Mouse (Mus musculus) cerebellum, adult 18-20 months (tissue): Measurements from ENCODE around the gene Anxa4.

ENCODE experiments used
- DNase-seq, 2 experiments: peaks; one replicate each; pipeline ENCODE4 v3.0.0; 2021

The Anxa4 gene

DNA sequence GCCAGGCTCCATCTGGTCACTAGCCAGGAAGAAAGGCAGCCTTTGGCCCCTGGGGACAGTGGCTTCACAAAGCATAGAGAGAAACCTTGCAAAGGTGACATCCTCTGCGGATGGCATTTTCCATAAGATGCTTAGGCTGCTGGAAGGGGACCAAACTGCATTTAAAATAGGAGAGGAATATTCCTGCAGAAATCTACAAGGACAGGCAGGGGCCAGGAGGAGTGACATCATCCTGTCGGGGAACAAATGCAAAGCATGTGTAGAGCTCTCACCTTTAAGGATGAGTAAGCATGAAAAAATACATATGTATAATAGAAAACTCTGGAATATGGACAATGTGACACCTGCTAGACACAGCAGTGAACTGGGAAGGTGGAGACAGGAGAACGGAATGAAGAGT, 7.1 kb upstream of the Anxa4 start:
- no peak for DNase-seq

DNA sequence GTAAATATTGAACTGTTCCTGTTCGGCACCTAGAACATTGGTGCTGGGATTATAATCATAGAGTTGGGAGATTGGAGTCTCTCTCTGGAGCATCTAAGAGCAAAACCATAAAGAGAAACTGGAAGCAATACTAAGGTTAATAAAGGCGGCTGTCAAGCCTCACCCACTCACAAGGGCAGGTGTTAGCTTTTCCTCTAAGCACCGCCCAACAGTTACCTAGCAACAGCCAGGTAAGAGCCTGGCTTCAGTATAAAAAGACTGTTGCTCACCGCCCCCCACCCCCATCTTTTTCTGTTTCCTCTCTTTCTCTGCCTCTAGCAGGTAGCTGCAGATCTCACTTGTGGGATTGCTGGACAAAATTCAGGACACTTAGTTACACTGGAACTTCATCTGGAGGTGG, 4.1 kb upstream of the Anxa4 start:
- no peak for DNase-seq

DNA sequence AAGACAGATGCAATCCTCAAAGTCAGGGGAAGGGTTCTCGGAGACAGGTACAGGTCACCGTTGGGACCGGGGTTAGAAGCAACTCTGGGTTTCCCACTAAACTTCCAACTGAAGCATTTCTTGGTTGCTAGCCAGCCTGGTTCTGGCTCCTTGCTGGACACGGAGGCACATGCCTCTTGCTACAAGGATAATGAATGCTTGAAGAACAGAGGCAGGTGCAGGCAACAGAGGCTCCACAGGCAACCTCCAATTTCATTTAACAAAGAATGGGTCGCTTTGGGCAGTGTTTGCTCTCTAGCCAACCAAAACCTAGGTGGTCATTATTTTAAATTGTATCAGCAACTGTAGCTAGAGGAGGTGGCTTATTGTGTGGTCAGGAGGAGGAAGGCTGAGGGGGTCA, 573 bp upstream of the Anxa4 start:
- DNase-seq: no peak

DNA sequence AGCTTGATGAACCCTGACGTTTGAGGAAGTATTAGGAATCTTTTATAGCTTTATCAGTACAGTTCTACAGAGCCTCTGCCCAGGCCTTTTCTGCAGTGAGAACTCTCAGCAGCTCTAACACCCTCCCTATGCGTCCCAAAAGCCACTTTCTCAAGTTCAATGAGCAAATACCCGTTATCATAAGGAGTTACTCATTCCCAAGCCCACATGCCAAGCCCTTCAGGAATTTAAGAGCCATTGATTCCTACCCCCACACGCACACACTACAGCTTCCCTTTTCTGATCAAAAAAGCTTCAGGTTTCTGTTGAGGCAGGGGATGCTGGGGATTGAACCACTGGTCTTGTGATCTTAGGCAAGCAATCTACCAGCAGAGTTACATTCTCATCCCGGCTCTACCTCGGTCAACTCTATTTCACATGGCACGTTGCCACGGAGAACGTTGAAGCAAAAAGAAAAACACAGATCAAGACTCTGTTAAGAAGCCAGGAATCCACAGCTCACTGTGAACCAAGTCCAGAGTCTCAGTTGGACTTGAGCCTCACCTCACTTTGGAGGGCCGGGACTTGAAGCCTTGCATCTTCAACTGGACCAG, 2.9 kb downstream of the Anxa4 start:
- DNase-seq: no peak

DNA sequence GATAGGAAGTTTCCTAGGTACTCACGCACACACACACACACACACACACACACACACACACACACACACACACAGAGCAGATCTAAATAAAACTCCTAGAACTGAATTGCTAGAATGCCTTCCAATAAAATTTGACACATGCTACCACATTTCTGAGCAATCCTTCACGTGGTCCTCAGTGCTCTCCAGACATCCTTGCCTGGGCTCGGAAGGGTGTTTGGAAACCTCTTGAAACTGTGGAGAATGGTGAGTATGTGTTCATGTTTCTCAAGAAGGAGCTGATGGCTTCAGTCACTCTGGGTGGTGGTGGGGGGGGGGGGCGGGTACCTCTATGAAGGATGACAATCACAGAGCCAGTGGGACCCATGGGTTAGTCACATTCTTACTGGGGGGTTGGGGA, 5.1 kb downstream of the Anxa4 start:
- no peak for DNase-seq

DNA sequence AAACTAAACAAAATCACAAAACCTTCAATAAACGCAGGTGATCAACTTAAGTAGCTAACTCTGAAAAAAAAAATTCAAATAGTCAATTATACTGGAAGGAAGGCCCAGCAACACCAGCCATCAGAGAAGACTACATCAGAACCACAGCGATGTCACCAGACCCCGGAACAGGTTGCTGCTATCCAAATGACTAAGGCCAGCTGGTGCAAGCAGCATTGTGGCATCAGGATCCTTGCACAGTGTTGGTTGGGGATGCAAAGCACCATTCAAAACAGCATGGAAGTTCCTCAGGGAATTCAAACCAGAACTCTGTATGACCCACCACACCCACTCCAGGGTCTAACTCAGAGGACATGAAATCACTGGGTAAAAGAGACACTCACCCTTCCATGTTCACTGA, 6.8 kb downstream of the Anxa4 start:
- DNase-seq: no peak

DNA sequence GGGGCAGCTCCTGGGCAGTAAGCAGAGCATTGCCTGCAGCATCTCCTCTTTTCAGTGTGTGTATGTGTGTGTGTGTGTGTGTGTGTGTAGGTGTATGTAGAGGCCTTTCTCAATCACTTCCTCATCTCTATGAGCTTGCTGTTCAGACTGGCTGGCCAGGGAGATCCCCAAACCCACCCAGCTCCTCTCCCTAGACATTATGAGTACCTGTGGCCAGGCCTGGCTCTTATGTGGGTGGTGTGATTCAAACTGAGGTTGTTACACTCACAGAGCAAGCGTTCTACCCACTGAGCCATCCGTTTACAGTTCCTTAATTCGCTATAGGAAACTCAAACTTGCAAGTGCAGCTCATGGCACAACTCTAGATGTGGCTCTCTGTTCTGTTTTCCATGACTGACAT, 8.6 kb downstream of the Anxa4 start:
- no peak for DNase-seq

DNA sequence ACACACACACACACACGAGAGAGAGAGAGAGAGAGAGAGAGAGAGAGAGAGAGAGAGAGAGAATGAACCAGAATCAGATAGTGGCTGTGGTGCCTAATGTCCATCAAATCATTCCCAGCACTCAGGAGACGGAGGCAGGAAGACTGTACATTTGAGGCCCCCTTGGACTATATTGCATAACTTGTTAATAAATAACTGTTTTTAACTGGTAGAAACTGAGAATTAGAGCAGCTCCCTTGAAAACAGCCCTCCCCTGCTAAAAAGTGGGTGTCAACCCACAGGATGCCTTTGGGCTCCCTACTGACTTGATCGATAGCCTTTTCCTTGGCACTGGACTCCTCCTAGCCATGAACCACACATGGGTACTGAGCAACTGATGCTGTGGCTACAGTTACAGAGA, 11.0 kb downstream of the Anxa4 start:
- no peak for DNase-seq

DNA sequence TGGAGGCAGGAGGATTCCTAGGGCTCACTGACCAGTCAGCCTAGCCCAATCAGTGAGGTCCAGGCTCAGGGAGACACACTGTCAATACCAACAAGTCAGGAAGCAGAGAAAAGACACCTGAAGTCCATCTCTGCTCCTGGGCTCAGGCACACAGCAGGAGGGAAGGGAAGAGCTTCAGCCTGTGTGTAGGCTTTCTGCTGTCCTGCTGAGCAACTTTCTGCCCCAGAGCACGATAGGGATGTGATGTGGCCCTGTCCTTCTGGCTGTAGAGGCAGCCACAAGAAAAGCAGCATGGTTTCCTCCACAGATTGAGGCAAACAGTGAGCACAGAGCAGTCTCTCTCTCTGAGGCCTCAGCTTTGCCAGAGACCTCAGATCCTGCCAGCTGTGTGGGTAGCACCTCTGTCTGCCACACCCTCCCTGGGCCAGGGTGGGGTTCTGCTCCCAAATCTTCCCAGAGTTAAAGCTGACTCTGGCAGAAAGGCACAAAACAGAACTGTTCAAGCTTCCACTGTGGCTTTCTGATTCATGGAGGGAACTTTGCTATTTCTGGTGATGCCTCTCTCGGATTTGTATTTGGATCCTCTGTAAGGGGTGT, 11.9 kb downstream of the Anxa4 start:
- no peak for DNase-seq

DNA sequence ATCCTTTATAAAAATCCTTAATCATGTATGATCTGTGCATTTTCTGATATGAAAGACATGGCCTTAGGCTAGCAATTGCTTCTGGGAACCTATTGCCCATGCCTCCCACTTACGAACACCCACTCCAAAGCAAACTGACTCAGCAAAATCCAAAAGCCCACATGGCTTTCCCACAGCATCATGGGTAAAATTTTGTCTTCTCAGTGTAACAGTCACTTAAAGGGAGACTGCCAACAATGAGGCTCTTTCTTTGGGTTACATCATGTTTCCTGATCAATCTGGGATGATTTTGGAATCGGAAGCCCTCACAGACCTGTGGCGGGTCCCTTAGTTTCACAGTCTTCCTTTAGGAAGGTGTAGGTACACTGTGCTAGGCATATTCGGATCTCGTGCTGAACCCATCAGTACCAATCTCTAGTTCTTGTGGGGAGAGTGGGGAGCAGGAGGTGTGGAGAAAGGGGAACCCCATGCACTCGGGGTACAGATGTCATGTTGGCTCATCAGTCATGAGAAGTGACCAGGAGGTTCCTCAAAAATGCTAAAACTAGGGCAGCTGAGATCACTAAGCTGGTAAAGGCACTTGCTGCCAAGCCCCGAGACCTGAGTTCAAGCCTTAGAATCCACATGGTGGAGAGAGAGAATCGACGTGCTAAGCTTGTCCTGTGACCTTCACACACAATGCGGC, 14.3 kb downstream of the Anxa4 start:
- DNase-seq: no peak

DNA sequence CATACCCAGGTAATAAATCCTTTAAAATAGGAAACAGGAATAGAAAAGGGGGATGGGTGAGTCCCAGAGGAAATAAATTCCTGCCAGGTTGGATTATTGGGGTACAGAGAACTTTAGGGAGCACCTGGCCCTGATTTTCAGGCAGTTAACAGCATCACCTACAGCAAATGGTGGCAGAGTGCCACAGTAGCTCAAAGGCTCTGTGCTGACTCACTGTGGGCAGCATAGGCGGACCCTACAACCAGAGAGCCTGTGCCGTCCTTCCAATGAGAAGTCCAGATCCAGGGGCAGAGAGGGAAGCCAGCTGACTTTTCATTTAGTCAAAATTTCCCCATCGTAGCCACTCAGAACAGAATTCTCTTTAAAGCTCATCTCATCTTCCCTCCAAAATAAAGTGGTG, 16.2 kb downstream of the Anxa4 start:
- DNase-seq: no peak

DNA sequence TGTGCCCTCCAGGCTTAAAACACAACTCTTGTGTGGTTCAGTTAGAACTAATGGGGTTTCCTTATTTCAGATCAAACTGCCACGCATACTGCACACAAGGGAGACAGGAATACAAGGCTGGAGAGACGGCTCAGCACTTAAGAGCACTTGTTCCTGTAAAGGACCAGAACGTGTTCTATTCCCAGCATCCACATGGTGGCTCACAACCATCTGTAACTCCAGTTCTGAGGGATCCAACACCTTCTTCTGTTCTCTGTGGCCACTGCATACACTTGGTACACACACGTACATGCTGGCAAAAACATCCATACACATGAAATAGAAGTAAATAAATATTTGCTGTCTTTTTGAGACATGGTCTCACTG, 16.7 kb downstream of the Anxa4 start:
- no peak for DNase-seq

DNA sequence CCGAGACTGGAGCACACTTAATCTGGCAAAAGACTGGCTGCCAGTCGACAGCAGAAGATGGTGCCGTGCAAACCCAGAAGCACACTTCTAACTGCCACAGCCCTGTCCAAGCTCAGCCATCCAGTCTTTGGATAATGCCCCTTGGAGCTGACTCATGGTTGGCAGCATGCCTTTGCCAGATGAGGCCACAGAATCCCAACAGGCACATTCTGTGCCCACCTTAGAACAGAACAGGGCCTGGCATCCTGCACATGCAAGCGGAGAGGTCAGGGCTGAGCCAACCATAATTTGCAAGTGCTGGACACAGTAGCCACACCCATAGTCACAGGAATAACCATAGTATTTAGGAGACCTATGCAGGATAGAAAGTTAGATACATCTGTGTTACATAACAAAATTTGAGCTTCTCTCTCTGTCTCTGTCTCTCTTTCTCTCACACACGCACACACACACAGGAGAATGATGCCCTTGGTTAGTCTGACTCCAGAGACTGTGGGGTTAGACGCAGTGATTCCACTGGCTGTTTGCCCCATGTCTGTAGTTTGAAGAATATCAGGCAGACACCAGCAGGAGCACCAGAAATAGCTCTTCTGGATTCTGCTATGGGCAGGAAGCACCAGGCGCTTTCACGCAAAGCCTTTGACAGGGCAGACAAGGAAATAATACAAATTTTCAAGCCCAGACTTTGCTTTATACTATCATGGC, 17.2 kb downstream of the Anxa4 start:
- DNase-seq: peak in 1 of 2 experiments; percentile 6

DNA sequence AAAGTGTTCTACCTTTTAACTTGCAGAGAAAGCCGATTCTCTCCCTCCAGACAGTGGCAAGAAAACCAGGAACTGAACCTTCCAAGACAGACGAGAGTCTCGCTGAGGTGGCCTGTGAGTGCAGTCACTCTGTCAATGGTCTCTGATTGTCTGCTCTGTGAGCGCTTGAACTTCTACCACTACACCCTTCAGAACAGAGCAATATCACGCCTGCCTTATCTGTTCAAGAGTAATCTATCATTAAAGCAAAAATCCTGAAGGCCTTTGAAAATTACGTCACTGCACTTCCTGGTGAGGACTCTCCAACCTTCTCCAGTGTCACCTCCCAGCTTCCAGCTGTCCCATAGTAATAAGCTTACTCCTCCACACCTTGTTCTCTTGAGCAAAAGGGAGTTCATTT, 18.4 kb downstream of the Anxa4 start:
- DNase-seq: no peak

DNA sequence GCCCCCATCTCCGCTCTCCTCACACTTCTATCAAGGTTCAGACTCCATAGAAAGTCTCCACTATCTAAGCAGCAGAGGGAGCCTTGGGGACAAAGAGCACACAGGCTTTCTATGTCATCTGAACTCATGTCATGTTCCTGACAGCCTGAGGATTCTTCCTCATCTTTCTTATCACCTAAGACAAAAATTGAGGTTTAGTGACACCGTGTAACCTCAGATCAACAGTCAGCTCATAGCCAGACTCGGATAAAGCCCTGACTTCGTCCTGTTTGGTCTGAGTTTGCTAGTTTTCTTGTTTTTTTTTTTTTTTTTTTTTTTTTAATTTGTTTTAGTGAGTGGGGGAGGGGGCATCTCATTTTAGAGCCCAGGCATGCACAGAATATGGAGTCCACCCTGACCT, 19.6 kb downstream of the Anxa4 start:
- no peak for DNase-seq

DNA sequence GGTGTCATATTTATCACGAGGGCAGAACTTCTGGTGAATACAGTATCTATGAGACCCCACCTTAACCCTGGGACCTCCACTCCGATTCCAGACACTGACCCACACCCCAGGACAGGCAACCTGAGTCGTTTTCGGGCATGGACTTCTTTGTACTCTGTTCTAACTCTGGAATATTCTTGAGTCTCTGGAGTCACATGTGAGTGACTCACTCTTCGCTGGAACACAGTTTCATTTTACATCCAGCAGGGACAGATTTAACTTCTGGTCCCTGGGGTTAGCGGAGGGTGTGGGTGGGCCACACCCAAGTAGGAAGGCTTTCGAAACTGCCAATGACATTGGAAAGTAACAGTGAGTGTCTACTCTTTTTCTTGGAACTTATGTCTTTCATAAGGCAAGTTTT, 20.8 kb downstream of the Anxa4 start:
- DNase-seq: no peak

DNA sequence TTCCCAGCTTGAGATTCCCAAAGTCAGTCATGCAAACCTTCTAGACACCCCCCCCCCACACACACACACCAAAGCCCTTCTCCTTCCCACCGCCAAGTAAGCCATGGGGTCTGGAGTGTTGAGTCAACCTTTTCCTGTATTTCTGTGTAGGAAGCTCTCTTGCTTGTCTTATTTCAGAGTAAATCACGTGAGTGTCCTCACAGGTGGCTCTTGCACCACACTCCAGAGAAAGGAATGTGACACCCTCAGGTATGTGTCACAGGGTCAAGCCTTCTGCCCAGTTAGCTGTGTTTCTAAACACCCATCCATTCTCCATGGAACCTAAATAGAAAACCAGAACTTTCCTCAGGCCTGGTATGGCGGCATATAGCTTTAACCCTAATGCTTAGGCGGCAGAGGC, 24.4 kb downstream of the Anxa4 start:
- no peak for DNase-seq

DNA sequence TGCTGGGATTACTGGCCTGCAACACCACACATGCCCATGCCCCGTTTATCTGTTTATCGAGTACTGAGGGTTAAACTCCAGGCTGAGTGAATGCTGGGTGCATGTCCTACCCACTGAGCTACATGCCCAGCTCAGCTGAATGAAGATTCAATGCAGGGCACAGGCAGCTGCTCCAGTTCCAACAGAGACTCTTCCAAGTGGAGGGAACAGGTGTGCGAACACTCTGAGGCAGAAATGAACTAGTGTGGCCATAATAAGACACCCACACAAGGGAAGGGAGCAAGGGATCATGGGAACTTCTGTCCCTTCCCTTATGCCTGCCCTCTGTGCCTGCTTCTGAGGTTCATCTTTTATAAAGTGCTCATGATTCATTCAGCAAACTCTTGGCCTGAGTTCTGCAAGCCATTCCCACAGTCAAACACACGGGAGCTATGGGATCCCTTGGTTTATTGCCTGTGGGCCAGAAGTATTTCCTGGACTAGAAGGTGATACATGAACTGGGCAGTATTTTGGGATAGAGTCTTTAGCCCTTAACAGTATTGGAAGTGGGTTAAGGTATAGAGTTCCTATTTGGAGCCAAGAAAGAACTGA, 25.1 kb downstream of the Anxa4 start:
- no peak for DNase-seq

DNA sequence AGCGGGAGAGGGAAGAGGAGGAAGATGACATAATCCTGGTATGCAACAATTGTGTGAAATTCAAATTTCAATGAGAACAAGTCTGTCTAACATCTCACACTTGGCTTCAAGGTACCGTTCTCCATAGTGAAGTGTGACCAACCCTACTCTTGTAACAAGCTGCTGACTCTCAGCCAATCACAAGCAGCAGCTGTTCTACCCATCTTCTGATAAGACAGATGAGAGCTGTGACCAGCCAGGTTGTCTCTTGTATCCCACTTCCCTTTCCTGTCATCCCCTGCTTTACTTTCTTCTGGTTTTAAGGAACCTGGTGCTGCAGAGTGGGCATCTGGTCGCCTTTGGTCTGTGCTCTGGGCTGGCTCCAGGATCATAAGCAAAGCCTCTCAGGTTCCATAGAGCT, 25.9 kb downstream of the Anxa4 start:
- DNase-seq: no peak

DNA sequence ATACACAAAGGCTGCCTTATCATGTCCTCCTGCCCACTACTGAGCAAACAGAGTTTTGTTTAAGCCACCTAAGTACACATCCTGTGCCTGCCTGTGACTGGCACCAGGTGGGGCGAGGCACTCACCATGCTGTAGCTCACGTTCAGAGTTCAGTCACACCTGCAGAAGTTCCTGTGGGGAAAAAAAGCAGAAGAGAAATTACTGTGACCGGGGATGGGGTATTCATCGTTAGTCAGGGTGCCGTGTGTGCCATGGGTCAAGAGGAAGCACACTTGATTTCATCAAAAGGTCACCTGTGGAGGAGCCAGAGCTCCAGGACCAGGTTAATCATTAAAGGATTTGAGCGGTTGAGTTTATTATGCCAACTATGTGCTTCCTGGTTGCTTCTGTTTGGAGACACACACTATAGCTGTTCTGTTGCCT, 27.7 kb downstream of the Anxa4 start:
- no peak for DNase-seq

DNA sequence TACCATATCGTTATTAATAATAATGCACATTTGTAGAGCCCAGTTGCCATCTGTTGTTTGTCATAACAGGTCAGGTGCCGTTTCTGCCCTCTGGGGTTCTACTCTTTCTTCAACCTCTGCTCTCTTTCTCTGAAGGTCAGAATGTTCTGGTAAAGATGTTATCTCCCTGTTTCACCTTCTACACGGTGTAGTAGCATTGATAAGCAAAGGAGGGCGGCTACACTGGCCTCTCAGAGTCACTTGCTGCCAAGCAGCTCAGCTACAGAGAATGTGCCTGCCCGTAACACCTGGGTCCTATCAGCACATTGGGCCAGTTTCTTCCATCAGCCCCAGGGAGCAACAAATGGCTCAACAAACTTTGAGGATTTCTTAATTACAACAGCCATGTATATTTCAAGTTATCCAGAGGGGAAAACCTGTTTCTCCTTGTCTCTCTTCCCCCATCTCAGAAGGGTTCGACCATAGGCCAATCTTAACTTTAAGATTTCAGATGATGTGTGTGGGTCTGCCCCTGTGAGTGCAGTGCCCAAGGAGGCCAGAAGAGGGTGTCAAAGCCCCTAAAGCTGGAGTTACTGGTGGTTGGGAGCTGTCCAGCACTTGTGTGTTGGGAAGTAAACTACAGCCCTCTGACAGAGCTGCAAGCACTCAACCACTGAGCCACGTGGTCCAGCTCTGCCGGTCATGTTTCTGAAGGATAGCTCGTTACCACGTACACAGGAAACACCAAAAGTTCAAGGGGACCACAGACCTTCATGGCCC, 39.1 kb downstream of the Anxa4 start:
- DNase-seq: no peak

DNA sequence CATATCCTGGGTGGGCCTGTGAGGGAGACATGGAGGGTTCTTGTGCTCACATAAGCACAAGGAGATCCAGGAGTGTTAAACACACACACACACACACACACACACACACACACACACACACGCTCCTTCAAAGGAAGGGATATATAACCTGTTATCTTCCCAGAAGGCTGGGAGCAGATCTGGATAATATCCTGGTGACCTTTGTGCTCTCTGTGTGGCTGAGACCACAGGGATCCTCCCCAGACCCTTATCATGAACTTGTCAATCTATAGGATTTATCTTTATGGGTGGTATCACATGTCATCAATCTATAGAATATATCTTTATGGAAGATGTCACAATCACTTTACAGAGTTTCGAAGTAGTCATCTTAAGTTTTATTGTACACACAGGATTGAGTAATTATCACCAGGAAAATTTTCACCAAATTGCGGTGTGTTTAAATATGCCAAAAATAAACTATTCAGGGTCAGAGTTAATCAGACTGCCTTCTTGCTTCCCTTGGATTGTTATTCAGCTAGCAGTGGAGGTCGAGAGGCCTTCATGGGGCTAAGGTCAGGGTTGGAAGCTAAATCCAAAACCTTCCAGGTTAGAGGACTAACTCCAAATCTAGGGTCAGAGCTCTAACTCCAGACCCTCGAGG, 40.4 kb downstream of the Anxa4 start:
- DNase-seq: no peak

DNA sequence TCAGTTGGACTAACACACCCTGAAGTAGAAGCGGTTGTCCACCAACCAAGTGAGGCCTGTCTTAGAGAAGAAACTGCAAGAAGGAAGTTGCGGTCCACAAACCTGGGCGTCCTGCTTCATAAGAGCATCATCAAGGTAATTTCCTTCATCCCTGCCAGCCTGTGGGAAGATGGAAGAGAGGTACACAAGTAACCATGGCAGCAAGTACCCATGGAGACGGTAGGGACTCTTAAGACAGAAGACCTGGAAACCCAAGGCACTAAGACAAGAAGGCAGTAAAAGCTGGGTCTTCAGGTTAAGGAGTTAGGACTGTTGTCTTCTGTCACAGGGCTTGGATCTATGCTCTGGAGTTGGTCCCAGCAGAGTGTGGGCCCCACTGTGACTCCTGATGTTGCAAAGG, 42.4 kb downstream of the Anxa4 start:
- DNase-seq: no peak
